Mouse (Mus musculus): Measurements from ENCODE around the gene 1700017D01Rik. TPM values are rescaled to one million over a fixed set of nuclear protein-coding genes. Genes with fewer than 3 reads are reported as not detected.

The 1700017D01Rik gene
- total RNA-seq, 2 experiments from 2014 or later = not detected

GRCm38 (mm10) chr19:11048009-11048408 is 82.7 kb downstream of the 1700017D01Rik start:
- DNase-seq = no peak

Other genes starting within 250 kb of the 1700017D01Rik start
- gene Tmem109, start 248.9 kb downstream of the 1700017D01Rik start, total RNA-seq (2021) = 100 to 1,000 TPM; 100 to 104 TPM
- gene Prpf19, start 235.6 kb downstream of the 1700017D01Rik start, total RNA-seq (2021) = 100 to 1,000 TPM; 214 to 232 TPM
- not detected for gene Zp1, start 210.2 kb downstream of the 1700017D01Rik start, total RNA-seq (2021)
- under 1 TPM; 0.09 to 0.12 TPM for gene Ptgdr2, start 193.7 kb downstream of the 1700017D01Rik start, total RNA-seq (2021)
- gene Ccdc86, start 181.6 kb downstream of the 1700017D01Rik start, total RNA-seq (2021) = 10 to 100 TPM; 10.6 to 11.3 TPM
- not detected for gene Ms4a10, start 156.2 kb downstream of the 1700017D01Rik start, total RNA-seq (2021)
- gene Ms4a15, start 137.6 kb downstream of the 1700017D01Rik start, total RNA-seq (2021) = not detected
- not detected for gene Ms4a18, start 112.8 kb downstream of the 1700017D01Rik start, total RNA-seq (2021)
- under 1 TPM; 0.25 to 0.26 TPM for gene Ms4a8a, start 49.8 kb downstream of the 1700017D01Rik start, total RNA-seq (2021)
- not detected for gene 1700025F22Rik, start 34.4 kb upstream of the 1700017D01Rik start, total RNA-seq (2021)
- gene Ms4a13, start 65.9 kb upstream of the 1700017D01Rik start, total RNA-seq (2021) = not detected
- gene Ms4a12, start 101.6 kb upstream of the 1700017D01Rik start, total RNA-seq (2021) = not detected
- gene Ms4a1, start 135.4 kb upstream of the 1700017D01Rik start, total RNA-seq (2021) = under 1 TPM; 0.36 to 0.57 TPM
- gene Ms4a5, start 153.0 kb upstream of the 1700017D01Rik start, total RNA-seq (2021) = not detected
- gene Ms4a14, start 183.6 kb upstream of the 1700017D01Rik start, total RNA-seq (2021) = not detected
- 1 to 10 TPM; 1.4 to 2.4 TPM for gene Ms4a7, start 205.3 kb upstream of the 1700017D01Rik start, total RNA-seq (2021)
- gene Ms4a4a, start 244.6 kb upstream of the 1700017D01Rik start, total RNA-seq (2021) = 1 to 10 TPM; 1.6 to 2.5 TPM

Data from heart, postnatal 4 days (tissue).